Mouse (Mus musculus): ENCODE measurements around the gene Gm37240.
A peak's percentile ranks its signal among the peaks of the same experiment; 100 is the strongest.
"Not testable (repeated sequence)": the region's sequence is repeated elsewhere in the genome, so short reads cannot be mapped to it uniquely, and the experiment has no call there.

Gene Gm37240

DNA sequence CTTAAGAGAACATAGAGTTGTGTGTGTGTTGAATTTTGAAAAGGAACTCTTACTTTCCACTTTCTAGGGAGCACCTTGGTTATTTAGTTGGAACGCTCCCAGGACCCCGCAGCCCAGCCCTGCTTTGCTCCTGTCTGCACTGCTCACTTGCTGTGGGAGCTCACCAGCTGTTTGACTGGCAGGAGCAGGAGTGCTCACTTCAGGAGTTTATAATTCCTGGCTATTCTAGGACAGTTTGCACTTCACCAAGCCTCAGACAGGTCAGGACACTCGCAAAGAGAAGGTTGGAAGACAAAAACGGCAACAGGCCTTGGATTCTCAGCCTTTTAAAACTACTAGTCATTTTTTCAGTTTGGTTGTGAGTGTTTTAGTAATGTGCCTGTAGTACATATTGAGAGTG is 962.1 kb downstream of the Gm37240 start:
- DNase-seq: no peak

DNA sequence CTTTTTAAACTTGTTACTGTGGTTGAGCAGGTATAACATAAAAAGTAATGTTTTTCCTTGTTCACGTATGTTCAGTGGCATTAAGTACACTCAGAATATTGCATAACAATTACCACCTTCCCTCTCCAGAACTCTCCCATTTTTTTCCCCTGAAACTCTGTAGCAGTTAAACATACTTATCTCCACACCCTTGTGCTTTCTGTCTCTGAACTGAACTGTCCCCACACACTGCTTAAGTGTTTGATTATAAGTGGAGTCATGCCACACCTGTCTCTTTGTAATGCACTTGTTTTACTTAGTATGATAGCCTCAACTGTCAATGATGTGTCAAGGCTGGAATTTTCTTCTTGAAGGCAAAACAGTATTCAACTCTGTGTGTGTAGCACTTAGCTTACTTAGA is 963.6 kb downstream of the Gm37240 start:
- DNase-seq: no peak

DNA sequence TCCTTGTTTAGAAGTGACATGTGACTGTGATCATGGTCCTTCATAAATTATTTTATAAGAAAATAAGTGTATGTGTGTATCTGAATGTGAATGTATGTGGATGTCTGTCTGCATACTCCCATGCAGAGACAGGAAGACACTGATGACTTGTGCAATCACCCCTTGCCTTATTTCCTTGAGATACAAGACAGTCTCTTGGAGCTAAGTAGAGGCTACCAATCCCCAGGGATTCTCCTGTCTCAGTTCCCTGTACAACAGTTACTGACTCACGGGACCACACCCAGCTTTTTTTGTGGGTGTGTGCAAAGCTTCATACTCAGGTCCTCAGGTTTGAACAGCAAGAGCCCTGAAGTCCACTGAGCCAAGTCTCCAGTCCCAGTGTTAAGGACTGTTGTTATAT is 964.1 kb downstream of the Gm37240 start:
- no peak for DNase-seq

DNA sequence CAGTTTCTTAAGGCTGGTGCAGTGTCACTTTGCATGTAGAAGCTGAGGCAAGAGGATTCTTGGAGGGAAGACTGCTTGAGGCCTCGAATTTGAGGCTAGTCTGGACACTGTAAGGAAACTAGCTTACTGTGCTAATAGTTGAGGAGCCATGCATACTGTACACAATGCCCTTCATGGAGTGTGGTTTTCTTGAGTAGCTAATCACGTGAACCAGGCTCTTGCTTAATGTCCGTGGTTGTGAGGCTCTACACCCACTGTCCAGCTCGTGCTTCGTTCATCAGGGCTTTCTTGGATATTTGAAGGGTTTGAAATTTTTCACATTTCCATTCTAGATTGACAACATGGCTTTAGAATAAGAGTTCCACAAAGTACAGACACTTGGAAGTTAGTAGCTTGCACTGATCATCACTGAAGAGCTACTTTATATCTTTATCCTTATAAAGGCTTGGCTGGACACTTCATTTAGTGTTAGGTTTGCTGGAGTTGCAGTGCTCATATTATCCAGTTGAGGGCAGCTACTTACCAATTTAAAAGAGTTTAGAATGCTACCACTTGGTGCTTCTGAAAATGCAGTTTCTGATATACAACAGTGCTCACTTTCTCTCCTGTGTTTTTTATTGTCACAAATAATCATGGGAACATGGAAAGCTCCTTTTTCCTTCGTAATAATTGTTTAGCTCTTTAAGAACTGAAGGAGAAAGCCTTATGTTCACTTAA is 965.5 kb downstream of the Gm37240 start:
- DNase-seq: peak; percentile 25

DNA sequence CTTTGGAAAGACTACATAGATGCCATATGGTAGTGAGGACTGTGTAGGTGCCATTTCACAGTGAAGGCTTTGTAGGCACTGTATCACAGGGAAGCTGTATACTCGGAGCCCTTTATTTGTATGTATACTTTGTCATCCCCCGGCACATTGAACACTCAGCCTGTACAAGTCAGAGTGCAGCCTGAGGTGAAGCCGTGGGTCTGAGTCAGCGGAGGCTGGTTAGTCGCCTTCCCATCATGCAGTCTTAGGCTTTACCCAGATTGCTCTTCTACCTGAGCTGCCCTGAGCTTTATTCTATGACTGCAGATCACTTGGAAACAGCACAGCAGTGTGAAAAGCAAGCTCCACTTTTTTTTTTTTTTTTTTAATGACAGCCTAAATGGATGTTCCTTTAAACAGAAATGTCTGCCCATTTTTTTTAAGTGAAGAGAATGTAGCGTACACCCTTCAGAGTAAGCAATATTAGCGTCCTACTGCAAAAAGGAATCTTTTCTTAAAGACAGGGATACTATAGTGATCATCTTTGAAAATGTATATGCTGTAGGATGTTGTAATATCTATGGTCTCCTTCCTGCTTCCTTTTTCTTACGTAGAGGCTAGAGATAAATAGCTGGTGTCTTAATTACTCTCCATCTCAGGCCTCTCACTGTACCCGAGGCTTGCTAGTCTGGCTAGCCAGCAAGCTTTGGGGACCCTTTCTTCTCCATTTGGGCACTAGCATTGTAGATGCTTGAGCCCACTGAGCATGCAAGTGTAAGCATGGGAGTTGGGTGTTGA is 969.2 kb downstream of the Gm37240 start:
- no peak for DNase-seq

DNA sequence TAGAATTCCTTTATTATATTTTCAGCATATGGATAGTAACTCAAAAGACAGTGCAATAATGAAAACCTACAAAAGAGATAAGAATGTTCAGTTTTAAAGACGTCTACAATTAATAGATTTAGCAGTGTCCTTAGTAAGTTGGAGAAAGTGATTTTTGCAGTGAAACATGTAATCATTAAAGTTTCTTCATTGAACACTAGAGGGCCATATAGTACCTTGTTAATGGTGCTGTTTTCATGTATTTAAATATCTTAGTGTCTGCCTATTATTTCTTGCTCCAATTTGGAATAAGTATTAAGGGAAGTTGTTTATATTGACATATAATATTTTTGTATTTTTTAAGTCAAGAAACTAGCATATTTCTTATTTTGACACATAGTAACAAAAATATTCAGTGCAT is 973.0 kb downstream of the Gm37240 start:
- DNase-seq: no peak

DNA sequence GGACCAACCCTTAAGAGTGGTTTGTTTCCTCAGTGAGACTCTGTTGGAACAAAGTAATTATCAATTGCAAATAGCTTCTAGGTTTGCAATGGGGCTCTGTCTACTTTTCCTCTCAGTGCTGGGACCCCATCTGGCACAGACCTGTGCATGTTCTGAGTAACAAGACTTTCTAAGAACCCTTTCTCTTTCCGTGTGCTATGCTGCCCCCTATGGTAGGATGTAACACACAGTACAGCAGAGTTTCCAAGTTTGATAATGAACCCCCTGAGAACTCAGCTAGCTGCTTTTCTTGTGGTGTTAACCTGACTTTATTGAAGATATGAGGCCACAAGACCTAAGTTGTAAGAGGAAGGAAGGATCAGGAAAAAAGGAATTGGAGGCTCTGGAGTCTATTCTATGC is 980.8 kb downstream of the Gm37240 start:
- no peak for DNase-seq

DNA sequence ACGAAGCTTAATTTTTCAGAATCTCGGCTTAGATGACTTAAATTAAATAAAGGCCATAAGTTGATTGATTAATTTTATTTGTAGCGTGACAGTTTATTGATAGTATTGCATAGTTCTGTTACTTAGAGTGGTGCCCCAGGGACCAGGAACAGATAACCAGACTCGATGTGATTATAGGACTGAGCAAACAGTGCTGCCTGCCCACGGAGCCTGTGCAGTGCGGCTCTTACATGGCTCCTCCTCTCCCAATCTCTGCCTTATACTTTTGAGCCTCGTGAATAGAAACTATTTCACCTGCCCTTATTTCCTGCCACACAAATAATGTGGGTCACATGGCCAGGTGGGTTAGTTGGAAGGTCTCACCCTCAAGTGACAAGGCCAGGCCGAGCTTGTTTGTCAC is 989.4 kb downstream of the Gm37240 start:
- DNase-seq: no peak

DNA sequence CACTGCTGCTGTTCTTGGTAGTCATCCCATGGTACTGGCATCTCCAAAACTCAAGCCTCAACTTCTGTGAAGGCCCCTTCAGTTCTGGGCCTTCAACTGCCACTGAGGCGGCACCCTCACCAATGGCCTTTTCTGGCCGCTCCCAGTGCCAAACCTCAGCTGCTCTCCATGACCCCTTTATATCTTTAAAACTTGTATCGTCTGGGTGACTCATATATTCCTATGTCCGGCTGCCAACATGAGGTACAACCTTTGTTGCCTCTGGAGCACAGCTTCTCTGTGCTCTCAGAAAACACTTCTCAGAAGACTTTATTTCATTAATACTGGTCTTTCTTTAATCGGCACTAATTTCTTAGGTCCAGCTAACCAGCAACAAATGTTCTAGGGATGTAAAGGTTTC is 996.3 kb downstream of the Gm37240 start:
- DNase-seq: no peak

DNA sequence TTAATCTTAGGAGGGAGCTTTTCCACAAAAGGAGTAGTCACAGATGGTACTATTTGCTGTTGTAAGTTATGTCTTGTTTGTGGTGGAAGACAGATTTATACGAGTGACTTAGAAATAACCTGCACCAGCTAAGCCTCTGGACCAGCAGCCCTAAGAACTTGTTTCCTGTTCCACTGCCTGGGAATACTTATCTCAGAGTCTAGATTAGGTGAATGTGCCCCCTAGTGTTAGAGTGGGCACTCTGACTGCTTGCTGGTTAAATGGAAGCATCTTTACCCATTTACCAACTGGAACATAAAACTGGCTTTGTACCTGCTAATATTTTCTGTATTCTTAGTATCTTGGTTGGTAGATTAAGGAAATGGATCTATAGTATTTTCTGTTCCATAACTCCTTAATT is 997.7 kb downstream of the Gm37240 start:
- DNase-seq: no peak

DNA sequence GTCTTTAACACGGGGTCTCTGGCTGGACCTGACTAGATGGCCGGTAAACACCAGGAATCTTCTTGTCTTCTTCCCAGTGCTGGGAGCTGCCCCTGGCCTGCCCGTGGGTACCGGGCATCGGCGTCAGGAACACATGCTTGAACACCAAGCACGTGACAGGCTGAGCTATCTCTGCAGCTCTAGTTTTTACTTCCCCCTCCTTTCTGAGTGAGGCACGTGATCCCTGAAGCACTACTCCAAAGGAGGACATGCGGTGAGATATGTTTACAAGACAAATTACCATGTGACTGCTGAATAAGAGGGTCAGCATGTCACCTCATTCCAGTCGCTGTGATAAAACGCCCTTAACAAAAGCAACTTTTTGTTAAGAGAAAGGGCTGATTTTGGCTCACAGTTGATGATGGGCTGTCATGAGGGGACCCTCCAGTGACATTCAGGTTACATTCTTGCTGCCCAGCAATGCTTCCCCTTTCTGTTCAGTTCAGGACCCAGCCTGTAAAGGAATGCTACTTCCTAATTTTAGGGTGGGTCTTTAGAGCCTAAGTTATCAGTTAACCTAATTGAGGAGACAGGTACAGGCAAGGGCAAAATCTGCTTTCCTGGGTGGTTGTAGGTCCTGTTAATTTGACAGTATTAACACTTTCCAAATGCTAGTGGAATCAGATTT is 1003.4 kb downstream of the Gm37240 start:
- no peak for DNase-seq

DNA sequence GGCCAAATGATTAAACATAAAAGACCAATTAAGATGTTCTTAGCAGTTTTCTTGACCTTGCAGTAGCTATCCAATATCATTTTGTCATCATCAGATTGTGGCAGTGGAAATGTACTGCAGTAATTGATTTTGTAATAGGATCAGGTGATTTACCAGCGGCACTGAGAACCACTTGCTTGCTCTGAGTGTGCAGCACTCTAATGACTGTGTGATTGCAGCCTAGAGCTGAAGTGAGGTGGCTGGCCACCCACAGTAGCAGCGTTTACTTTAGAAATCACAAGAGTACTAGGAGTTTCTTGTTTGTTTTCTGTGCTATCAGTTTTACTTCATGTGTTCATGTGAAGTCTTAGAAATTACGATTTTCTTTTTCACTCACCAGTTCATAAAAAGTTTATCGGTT is 1011.1 kb downstream of the Gm37240 start:
- DNase-seq: no peak

DNA sequence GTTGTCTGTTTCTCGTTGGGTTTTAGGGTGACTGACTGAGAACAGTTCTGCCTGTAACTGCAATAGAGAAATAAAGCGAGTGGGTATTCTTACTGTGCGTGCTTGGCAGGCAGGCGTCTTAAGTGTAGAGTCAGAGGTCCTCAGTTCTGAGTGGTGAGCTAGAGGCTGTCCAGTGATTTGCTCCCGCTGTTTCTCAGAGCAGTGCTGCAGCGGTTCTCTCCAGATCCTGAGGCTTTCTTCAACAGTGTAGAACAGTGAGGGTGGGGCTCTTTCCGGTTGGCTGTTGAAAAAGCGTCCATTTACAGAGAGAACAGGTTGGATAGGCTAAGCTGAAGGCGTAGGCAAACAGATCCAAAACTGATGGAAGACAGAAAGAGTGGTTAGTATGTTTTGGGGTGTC is 1012.0 kb downstream of the Gm37240 start:
- DNase-seq: no peak

DNA sequence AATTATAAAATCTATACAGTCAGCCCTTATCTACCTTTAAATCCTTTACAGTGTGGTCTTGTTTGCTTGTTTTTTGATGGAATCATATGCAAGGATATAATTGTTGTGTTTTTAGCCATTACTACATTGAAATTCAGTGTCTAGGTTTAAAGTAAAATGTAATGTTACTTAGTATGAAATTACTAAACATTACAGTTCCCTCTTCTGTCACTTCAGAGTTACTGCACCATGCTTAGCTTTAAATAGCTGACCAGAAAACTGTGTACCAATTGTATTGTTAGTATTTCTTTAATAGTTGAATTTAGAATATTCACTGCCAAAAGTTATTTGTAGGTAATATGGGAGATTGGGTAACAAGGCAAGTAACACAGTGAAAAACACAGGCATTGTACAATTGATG is 1017.2 kb downstream of the Gm37240 start:
- DNase-seq: no peak

DNA sequence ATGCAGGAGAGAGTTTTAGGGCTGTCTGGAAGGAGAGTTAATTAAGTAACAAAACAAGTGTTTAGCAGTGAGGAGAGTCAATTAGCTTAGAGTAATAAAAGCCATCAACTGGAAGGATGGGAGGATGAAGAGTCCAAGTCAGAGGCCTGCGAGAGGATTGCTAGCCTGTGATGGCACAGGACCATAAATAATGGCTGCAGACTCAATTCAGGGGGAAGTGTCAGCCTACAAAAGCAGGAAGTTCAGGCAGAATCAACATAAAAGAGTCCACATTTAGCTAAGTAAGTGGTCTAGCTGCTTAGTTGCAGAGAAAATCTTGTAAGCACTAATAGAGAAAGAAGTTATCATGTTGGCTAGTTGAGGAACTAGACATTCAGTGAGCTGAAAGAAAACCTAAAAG is 1019.3 kb downstream of the Gm37240 start:
- DNase-seq: no peak

DNA sequence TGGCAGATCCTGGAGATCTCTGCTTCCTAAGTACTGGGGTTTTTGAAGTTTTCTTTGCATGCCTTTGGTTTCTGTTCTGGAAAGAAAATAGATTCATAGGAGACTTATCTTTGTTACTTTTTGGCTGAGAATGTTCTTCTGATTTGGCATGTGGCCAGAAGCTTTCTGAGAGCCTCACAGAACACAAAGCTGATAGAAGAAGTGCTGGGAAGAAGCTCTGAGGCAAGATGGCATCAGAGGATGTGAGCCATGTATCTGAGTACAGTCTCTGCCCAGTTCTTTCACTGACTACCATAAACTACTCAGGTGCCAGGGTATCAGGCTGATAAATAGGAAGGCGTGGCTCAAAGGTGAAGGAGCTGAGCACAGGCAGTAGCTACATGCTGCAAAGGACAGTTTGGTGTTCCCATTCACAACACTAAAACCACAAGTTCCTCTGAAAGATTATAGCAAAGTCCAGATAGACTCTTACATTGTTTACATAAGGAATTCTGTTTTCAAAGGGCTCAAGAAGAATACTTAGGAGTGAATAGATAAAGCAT is 1019.8 kb downstream of the Gm37240 start:
- no peak for DNase-seq

DNA sequence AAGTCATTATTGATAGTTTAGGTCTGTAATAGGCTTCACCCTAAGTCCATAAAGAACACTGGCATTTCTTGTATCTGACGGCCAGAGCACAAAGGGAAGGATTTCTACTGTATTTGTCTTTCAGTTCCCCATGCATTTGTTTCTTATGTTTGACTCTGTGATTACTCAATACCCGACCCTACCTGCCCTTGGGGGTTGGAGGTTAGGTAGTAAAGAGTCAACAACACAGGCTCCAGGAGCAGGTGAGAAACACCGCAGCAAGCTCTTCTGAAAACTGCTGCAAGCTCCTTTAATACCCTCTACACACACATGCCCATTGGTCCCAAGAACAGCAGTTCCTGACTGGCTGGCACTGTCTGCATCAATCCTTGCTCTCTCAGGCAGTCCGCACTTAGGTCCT is 1020.5 kb downstream of the Gm37240 start:
- no peak for DNase-seq

DNA sequence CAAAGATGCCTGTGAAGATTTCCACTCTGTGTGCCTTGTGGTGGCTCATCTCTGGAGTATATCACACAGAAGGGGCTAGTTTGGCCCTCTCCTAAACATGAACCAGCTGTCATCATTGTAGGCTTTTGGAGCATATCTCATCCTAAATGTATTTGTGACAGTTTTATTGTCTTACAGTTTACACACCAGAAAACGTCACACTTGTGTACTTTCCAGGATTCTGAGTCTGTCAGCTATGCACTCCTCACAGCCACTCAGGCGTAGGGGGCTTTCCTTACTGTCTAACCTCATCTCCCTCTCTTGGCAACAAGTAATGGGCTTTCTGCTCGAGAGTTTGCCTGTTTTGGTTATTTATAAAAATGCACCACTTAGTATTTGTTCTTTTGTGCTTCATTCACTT is 1021.6 kb downstream of the Gm37240 start:
- DNase-seq: no peak

DNA sequence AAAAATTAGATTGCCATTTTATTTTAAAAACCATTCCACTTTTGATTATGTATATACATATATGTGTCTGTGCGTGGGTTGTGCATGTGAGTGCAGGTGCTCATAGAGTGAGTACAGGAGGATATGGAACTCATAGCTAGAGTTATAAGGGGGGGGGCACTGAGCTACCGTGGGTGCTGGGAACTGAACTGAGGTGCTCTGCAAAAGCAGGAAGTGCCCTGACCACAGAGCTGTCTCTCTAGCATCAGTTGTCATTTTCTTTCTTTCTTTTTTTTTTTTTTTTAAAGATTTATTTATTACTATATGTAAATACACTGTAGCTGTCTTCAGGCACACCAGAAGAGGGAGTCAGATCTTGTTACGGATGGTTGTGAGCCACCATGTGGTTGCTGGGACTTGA is 1025.5 kb downstream of the Gm37240 start:
- DNase-seq: not testable (repeated sequence)

DNA sequence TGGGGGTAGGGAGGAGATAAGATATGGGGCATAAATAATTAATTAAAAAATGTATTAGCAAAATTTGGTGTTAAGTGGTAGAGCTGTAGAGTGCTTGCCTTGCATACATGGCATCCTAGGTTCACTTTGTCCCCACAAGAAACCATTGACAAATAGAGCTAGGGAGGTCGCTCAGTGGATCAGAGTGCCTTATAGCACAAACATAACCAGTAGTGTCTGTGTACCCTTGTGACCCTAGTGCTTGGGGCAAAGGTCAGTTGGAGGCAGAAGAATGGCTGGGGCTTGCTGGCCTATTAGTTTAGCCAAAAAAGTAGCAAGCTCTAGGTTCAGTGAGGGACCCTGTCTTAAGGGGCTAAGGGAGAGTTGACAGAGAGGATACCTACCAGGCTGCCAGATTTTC is 1026.6 kb downstream of the Gm37240 start:
- no peak for DNase-seq

DNA sequence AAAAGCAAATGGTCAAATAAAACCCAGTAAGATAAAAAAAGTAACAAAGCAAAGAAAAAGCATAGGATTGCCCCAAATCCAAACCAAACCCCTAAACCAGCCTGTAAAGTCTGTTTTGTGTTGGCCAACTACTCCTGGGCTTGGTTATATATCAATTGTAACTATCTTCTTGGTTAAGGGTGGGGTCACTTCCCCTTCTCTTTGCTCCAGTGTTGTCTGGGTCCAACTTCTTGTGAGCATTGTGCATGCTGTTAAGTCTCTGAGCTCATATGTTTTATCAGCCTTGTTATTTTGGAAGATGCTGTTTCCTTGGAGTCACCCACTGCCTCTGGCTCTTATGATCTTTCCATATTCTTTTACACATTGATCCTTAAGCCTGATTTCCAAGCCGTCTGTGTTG is 1032.9 kb downstream of the Gm37240 start:
- DNase-seq: no peak

DNA sequence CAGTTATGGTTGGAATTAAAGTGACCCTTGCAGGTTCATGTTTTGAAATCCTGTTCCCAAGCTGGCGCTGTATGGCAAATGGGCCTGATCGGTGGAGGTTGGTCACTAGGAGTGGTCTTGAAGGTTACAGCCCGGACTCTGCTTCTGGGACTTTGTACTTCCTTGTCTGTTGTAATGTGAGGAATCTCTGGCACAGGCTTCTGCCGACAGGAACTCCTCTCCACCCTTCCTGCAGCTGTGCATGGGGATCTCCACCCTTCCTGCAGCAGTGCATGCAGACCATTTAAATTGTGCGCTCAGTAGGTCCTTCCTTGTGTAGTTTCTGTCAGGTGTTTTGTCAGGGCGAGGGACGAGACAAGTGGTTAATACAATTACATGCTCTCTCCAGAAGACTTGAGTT is 1034.4 kb downstream of the Gm37240 start:
- no peak for DNase-seq

DNA sequence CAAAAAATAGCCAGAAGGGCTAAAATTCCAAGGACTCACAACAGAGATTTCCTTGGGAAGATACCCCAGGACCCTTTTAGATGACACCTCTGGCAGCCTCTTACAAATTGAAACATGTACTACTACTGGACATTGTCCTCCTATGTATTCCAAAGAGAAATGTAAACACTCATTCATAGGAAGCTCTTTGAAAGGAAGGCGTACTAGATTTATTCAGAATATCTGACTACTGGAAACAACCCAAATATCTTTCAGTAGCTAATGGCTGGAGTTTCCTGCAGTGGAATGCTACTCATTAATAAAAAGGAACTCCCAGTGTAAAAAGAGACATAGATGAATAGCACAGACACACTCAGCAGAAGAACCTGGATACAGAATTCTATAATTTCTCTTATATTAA is 1035.5 kb downstream of the Gm37240 start:
- DNase-seq: no peak

DNA sequence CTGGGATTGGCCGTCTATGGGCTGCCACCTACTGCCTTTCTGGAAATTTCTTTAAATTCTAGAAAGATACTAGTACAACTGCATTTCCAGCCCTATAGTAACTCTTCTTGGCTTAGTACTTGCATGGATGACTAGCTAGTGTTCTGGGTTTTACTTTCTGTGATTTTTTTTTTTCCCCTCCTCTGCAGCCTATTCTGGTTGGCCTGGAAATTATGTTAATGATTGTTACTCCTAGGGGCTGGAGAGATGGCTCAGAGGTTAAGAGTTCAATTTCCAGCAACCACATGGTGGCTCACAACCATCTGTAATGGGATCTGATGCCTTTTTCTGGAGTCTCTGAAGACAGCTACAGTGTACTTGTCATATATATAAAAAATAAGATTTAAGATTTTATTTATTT is 1036.9 kb downstream of the Gm37240 start:
- DNase-seq: no peak
